Mouse (Mus musculus) forebrain, embryonic 13.5 days (tissue): ENCODE results near the gene Otoa. TPM values are rescaled to one million over a fixed set of nuclear protein-coding genes. Genes with fewer than 3 reads are reported as not detected.

Experiments
- ATAC-seq: fragments of 200-750 bp; cut with Nextera tagmentation; 2 replicates; pipeline ENCODE4 v1.8.0; 2017
- H3K27ac ChIP-seq: fragments of 300-500 bp; sonication (generic); 2 replicates; pipeline ENCODE4 v1.5.1; 2015; ENCODE audit warnings: inconsistent platforms, mild to moderate bottlenecking, moderate library complexity
- H3K27me3 ChIP-seq: fragments of 300-500 bp; sonication (generic); 2 replicates; pipeline ENCODE4 v1.6.1; 2015; ENCODE audit warnings: mild to moderate bottlenecking, inconsistent platforms
- H3K36me3 ChIP-seq: fragments of 300-500 bp; sonication (generic); 2 replicates; pipeline ENCODE4 v1.6.1; 2015; ENCODE audit warnings: mild to moderate bottlenecking, inconsistent platforms; ENCODE audit not compliant: poor library complexity, severe bottlenecking
- H3K4me1 ChIP-seq: fragments of 300-500 bp; sonication (generic); 2 replicates; pipeline ENCODE4 v1.6.1; 2015; ENCODE audit warnings: inconsistent platforms
- H3K4me2 ChIP-seq: fragments of 300-500 bp; sonication (generic); 2 replicates; pipeline ENCODE4 v1.6.1; 2015; ENCODE audit warnings: inconsistent platforms, mild to moderate bottlenecking, moderate library complexity
- H3K4me3 ChIP-seq: fragments of 300-500 bp; sonication (generic); 2 replicates; pipeline ENCODE4 v1.5.1; 2015; ENCODE audit warnings: mild to moderate bottlenecking, inconsistent platforms
- H3K9ac ChIP-seq: fragments of 300-500 bp; sonication (generic); 2 replicates; pipeline ENCODE4 v1.6.1; 2015; ENCODE audit warnings: mild to moderate bottlenecking, inconsistent platforms
- H3K9me3 ChIP-seq: fragments of 300-500 bp; sonication (generic); replicated peaks from 2 replicates; pipeline ENCODE4 v1.6.1; 2016; ENCODE audit warnings: inconsistent platforms
- WGBS: fragments of 180-500 bp; shearing (Covaris S2); methylation state at CpG from one replicate; pipeline ENCODE4 v1.1.7; 2015; 5-methylcytosine and 5-hydroxymethylcytosine counted together
- polyA plus RNA-seq: library from polyadenylated mRNA; unstranded; fragments of >200 nt; fragmentation: Nextera tagmentation; extraction: Ambion mirVana; gene quantifications from 2 replicates; pipeline ENCODE4 v1.2.1, GENCODE M21; 2015

Otoa gene
- 0.05 and 0.31 TPM in 2 replicates for polyA plus RNA-seq

DNA sequence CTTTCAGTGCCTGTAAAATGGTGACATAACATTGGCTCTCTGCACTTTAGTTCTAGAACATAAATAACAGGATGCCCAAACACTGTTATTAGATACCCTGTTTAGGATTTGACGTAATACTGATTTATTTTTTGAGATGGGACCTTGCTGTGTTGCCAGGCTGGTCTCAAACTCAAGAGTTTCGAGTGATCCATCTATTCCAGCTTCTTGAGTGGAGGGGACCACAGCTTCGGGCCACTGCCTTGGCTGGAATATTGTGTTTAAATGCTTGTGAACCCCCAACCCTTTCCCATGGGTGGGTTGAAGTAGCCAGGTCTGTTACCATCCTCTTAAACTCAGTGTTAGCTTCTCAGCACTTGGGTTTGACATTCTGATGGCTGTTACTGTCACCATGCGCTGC, at the start of gene Otoa:
Otoa (plus strand) TSS at position 301 of the 400 bp plus-strand sequence.
- Histone ChIP-seq H3K9ac (no peak within 1 kb of the TSS), H3K9me3 (no peaks in the 10 kb centered on the region), H3K4me3 (no peak within 1 kb of the TSS), H3K27me3 (no peaks in the 10 kb centered on the region), H3K27ac (0 out of 2 replicates have a peak within 1 kb of the TSS, but pooled peaks have one; percentile 25), H3K36me3 (peaks cover 25% of the 10 kb centered on the region), H3K4me2 (no peak within 1 kb of the TSS), H3K4me1 (peaks cover 18% of the 10 kb centered on the region)
- ATAC-seq, result no peak
- 90% methylated on average over 4 of the region's 4 CpGs for WGBS

DNA sequence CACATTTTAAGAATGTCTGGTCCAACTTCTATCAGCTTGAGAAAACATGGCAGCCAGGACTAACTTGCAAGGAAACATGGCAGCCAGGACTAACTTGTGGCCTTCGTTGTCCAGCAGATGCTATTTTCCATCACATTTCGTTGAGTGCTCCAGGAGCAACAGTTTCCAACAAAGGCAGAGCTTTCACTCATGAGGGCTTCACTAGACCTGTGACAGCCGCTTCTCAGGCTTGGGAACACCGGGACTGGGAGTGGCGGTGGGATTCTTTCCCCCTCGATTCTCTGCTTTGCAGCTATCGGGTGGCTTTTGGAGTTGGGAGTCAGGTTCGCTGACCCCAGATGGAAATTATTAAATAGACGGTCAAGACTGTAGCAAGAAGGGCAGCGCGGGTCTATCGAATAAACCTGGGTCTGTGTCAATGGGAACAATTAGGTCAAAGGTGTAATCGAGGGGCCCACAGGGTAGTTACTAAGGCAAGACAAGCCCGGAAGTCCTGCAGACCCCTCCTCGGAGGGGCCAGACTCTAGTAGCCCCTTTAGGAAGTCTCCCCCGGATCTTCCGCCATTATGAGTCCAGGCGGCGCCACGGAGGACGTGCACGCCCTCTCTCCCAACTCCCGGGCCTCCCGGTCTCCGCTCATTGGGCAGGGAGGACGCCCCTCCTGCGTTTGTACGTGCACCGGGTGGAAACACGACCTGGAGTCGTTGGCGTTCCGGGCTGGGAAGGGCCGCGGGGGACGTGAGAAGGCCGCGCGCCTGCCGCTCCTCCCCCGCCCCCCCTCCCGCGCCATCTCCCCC, 47.4 kb upstream of the Otoa start, which contains the start of gene Mettl9:
Mettl9 (plus strand) TSS at position 590 of the 797 bp plus-strand sequence.
- peak; percentile 99 for ATAC-seq
- Histone ChIP-seq H3K9me3 (no peaks in the 10 kb centered on the region), H3K27ac (peak within 1 kb of the TSS; percentile 98), H3K4me1 (peaks cover 36% of the 10 kb centered on the region), H3K4me2 (peak within 1 kb of the TSS; percentile 83), H3K36me3 (no peaks in the 10 kb centered on the region), H3K9ac (peak within 1 kb of the TSS; percentile 99), H3K4me3 (peak within 1 kb of the TSS; percentile 96), H3K27me3 (peaks cover 13% of the 10 kb centered on the region)
- 1% methylated on average over 37 of the region's 43 CpGs for WGBS

DNA sequence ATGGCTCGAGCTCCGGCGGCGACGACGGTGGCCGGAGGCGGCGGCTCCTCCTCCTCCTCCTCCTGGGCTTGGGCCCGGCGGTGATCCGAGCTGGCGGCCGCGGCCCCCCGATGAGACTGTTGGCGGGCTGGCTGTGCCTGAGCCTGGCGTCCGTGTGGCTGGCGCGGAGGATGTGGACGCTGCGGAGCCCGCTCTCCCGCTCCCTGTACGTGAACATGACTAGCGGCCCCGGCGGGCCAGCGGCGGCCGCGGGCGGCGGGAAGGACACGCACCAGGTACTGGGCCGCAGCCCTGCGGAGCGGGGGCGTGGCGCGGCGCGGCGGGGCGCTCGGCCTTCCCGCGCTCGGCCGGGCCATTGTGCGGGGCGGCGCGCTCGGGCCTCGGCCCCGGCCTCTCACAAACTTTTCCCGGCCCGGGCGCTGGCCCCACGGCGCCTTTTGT, 46.7 kb upstream of the Otoa start:
- Histone ChIP-seq H3K4me3 (peak overlapping the region; percentile 96), H3K4me1 (peaks cover 36% of the 10 kb centered on the region), H3K27me3 (peaks cover 13% of the 10 kb centered on the region), H3K27ac (peak overlapping the region; percentile 98), H3K9ac (peak overlapping the region; percentile 99), H3K9me3 (no peaks in the 10 kb centered on the region), H3K36me3 (no peaks in the 10 kb centered on the region), H3K4me2 (peak overlapping the region; percentile 83)
- WGBS, result under 1% methylated on average over 38 of the region's 63 CpGs
- ATAC-seq, result peak; percentile 78

DNA sequence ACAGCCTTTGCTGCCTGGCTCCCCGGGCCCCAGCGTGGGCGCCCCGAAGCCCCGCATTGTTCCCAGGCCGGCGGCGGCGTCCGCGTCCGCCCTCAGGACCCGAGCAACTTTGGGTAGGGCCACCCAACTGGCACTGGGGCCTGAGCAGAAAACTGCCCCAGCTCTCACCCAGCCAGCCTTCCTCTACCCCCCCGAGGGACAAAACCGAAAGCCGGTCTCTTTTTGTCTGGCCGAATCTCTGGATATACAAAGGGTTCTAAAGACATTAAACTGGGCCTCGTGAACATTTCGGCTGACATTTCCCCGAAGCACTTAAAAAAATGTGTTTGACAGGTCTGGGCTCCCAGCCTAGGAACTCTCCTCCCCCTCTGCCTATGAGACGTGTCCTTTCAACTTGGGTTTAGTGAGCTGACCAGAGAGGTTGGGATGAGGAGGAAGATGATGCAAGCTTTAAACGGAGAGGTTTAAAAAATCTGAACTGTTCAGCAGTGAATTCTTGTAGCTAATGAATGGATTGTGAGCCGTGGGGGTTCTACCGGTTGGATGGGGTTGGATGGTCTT, 46.2 kb upstream of the Otoa start:
- 0% methylated on average over 24 of the region's 24 CpGs for WGBS
- Histone ChIP-seq H3K9me3 (no peaks in the 10 kb centered on the region), H3K9ac (peak overlapping the region; percentile 99), H3K4me2 (peak overlapping the region; percentile 83), H3K27ac (peak overlapping the region; percentile 98), H3K4me1 (peaks cover 40% of the 10 kb centered on the region), H3K4me3 (peak overlapping the region; percentile 96), H3K27me3 (peaks cover 11% of the 10 kb centered on the region), H3K36me3 (no peaks in the 10 kb centered on the region)
- ATAC-seq, result peak; percentile 38

DNA sequence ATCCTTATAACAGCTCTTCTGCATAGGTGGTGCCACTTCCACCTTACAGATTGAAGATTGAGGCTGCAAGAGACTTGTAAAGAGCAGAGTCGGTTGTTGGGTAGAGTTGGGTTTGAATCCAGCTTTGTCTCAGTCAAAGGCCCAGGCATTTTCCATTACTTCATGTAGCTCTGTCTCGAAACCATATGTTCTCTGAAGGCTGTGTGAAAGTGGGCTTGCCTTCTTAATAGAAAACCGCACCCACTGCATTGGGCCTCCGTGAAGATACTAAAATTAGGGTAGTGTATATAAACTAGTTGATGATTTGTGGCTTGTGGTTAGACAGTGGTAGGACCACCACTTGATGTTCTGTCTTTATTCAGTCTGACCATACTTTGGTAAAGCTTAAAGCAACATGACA, 40.9 kb upstream of the Otoa start:
- Histone ChIP-seq H3K9me3 (0 out of 2 replicates have a peak, but pooled peaks cover 5% of the 10 kb centered on the region), H3K4me2 (no peak overlapping the region), H3K9ac (no peak overlapping the region), H3K27ac (no peak overlapping the region), H3K36me3 (peaks cover 4% of the 10 kb centered on the region; the same call in 1 of the 2 replicates), H3K27me3 (no peaks in the 10 kb centered on the region), H3K4me3 (no peak overlapping the region), H3K4me1 (peaks cover 45% of the 10 kb centered on the region)
- ATAC-seq, result no peak
- 92% methylated on average over 4 of the region's 4 CpGs for WGBS

DNA sequence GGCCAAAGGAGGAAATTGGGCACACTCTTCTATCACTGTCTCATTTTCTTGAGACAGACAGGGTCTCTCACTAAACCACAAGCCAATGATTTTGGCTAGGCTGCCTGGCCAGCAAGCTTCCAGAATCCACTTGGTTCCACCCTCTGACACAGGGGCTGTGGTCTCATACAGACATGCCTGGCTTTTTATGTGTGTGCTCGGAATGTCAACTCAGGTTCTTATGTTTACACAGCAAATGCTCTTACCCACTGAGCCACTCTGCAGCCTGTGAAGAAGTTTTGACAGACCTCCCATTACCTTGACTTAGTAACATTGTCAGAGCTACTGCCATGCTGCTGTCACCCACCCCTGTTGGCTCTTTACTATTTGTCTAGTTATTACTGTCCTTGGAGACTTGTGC, 39.5 kb upstream of the Otoa start:
- WGBS, result 95% methylated on average over 1 of the region's 1 CpGs
- Histone ChIP-seq H3K27me3 (no peaks in the 10 kb centered on the region), H3K4me1 (peaks cover 31% of the 10 kb centered on the region), H3K4me3 (no peak overlapping the region), H3K9ac (no peak overlapping the region), H3K36me3 (peaks cover 4% of the 10 kb centered on the region; the same call in 1 of the 2 replicates), H3K9me3 (0 out of 2 replicates have a peak, but pooled peaks cover 5% of the 10 kb centered on the region), H3K4me2 (no peak overlapping the region), H3K27ac (no peak overlapping the region)
- no peak for ATAC-seq

DNA sequence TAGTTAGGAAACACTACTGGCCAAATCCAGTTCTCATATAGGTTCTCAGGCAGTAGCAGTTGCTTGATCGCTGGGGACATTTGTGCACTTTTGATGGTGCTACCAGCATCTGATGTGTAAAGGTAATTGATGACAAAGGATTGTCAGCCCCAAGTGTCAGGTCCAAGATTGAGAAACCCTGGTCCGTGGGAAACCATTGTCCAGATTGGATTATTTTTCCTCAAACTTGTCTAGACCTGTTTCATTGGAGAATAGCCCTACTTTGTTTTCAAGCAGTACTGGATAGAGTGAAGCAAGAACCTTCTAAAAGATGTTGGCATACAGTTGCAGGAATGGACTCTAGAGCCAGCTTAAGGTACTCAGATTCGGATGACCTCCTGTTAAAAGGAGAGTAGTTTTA, 38.4 kb upstream of the Otoa start:
- Histone ChIP-seq H3K9ac (no peak overlapping the region), H3K27ac (no peak overlapping the region), H3K36me3 (peaks cover 7% of the 10 kb centered on the region), H3K4me1 (peaks cover 21% of the 10 kb centered on the region), H3K9me3 (0 out of 2 replicates have a peak, but pooled peaks cover 5% of the 10 kb centered on the region), H3K27me3 (no peaks in the 10 kb centered on the region), H3K4me2 (no peak overlapping the region), H3K4me3 (no peak overlapping the region)
- no peak for ATAC-seq
- WGBS, result 98% methylated on average over 3 of the region's 3 CpGs

DNA sequence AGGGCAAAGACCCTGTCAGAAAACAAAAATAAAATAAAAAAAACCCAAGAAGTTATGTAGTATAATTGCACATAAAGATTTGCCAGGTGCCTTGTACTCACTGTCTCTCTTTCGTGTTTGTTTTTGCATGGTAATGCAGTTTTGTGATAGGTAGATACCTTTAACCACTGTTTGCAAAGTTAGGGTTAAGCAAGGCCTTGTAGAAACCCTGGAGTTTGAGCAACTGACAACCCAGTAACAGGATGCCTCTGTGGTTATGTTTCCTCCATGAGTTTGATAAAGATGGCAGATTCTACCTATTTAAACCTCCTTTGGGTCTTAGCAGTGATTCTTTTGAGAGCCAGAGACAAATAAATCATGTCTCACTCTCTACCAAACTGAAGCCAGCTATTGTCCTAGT, 37.9 kb upstream of the Otoa start:
- H3K4me3 ChIP-seq, result no peak overlapping the region
- ATAC-seq, result no peak
- WGBS, result 97% methylated on average over 1 of the region's 1 CpGs
- H3K9me3 ChIP-seq, result 0 out of 2 replicates have a peak, but pooled peaks cover 5% of the 10 kb centered on the region
- peaks cover 12% of the 10 kb centered on the region for H3K36me3 ChIP-seq
- no peak overlapping the region for H3K27ac ChIP-seq
- no peak overlapping the region for H3K4me2 ChIP-seq
- no peak overlapping the region for H3K9ac ChIP-seq
- peaks cover 19% of the 10 kb centered on the region for H3K4me1 ChIP-seq
- H3K27me3 ChIP-seq, result no peaks in the 10 kb centered on the region

DNA sequence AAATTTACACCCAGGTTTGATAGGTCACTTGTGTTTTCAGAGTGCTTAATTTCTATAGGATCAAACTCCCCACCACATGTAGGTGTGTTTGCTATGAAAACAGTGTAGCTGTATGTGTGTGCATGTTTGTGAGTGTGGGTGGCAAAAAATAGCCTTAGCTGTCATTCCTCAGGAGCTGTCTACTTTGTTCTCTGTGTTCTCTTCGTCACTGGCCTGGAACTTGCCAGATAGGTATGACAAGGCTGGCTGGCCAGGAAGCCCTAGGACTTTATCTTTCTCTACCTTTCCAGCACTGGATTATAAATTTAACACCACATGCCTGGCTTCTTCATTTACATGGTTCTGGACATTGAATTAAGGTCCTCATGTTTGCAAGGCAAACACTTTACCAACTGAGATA, 37.2 kb upstream of the Otoa start:
- Histone ChIP-seq H3K27ac (no peak overlapping the region), H3K36me3 (peaks cover 13% of the 10 kb centered on the region), H3K9me3 (0 out of 2 replicates have a peak, but pooled peaks cover 5% of the 10 kb centered on the region), H3K27me3 (no peaks in the 10 kb centered on the region), H3K4me1 (peaks cover 17% of the 10 kb centered on the region), H3K9ac (no peak overlapping the region), H3K4me2 (no peak overlapping the region), H3K4me3 (no peak overlapping the region)
- no peak for ATAC-seq
- 100% methylated on average over 1 of the region's 1 CpGs for WGBS

DNA sequence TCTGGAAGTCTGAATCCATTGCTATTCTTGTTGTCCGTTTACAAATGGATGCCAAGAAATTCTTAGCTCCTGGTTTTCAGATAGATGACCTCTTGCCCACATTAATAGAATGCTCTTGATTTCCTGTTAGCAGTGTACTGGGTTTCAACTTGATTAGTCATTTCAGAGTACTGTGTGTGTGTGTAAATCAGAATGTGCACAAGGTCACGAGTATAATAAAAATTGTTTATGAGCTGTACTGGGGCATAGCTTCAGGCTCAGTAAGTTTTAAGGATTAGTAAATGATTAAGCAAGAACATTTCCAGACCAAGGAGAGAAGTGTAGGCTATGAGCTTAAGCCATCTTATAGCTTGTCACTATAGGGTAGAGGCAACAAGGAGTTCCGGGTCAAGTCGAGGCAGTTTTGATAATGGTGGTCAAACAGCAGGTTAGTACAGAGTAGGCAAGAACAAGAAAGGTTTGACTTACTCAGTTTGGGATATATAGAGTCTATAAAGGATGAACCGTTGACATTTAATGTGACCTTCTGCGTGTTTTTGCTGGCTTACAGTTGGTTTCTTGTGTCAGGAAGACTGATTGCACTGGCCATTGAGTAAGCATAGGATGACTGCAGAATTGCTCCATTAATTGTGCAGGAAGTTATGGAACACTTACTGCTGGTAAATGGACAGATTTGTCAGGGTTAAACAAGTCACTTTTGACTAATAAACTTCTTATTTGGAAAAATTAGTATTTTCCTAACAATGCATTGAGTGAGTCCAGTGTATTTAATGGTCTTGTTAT, 35.6 kb upstream of the Otoa start:
- 96% methylated on average over 6 of the region's 6 CpGs for WGBS
- H3K4me3 ChIP-seq, result no peak overlapping the region

DNA sequence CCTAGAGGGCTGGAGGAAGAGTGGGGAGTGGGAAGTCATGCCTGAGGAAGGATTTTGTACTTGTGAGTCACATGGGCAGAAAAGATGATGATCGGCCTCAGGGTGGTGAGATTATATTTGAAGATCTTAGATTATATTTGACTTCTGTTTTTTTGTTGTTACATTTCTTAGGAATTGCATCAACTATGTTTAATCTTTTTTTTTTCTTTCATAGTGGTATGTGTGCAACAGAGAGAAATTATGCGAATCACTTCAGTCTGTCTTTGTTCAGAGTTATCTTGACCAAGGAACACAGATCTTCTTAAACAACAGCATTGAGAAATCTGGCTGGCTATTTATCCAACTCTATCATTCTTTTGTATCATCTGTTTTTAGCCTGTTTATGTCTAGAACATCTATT, 33.8 kb upstream of the Otoa start:
- H3K27ac ChIP-seq, result no peak overlapping the region
- no peak for ATAC-seq
- H3K4me3 ChIP-seq, result no peak overlapping the region
- H3K27me3 ChIP-seq, result no peaks in the 10 kb centered on the region
- H3K9ac ChIP-seq, result no peak overlapping the region
- 99% methylated on average over 2 of the region's 2 CpGs for WGBS
- no peak overlapping the region for H3K4me2 ChIP-seq
- peaks cover 32% of the 10 kb centered on the region for H3K36me3 ChIP-seq
- 0 out of 2 replicates have a peak, but pooled peaks cover 5% of the 10 kb centered on the region for H3K9me3 ChIP-seq
- H3K4me1 ChIP-seq, result 0 out of 2 replicates have a peak, but pooled peaks cover 3% of the 10 kb centered on the region

More for the DNA sequence above, 35.6 kb upstream of the Otoa start:
- Histone ChIP-seq H3K4me2 (no peak overlapping the region), H3K9ac (no peak overlapping the region), H3K27ac (no peak overlapping the region), H3K4me1 (0 out of 2 replicates have a peak, but pooled peaks cover 7% of the 10 kb centered on the region), H3K9me3 (0 out of 2 replicates have a peak, but pooled peaks cover 5% of the 10 kb centered on the region), H3K36me3 (peaks cover 23% of the 10 kb centered on the region), H3K27me3 (no peaks in the 10 kb centered on the region)
- ATAC-seq, result no peak
